Mouse (Mus musculus) brain, embryonic 14.5 days (tissue): ENCODE measurements at regions not wholly inside any gene's neighbourhood (a gene's known extent, or its start where the extent isn't known, plus 50 kb on each side); places are given as distances from the start of the nearest gene placed in this dataset.

ENCODE experiments used
- CTCF ChIP-seq: fragments of 200-500 bp; IDR thresholded peaks from 2 replicates; pipeline ENCODE4 v1.5.1; 2012; ENCODE audit warnings: inconsistent platforms, mild to moderate bottlenecking, moderate library complexity, borderline replicate concordance; ENCODE audit not compliant: insufficient read depth, insufficient read length; ENCODE audit errors: extremely low read depth
- POLR2A ChIP-seq: fragments of 200-500 bp; IDR thresholded peaks from 2 replicates; pipeline ENCODE4 v1.6.1; 2012; ENCODE audit warnings: mild to moderate bottlenecking, inconsistent platforms, borderline replicate concordance; ENCODE audit not compliant: poor library complexity, insufficient read depth, insufficient read length, severe bottlenecking; ENCODE audit errors: extremely low read depth

DNA sequence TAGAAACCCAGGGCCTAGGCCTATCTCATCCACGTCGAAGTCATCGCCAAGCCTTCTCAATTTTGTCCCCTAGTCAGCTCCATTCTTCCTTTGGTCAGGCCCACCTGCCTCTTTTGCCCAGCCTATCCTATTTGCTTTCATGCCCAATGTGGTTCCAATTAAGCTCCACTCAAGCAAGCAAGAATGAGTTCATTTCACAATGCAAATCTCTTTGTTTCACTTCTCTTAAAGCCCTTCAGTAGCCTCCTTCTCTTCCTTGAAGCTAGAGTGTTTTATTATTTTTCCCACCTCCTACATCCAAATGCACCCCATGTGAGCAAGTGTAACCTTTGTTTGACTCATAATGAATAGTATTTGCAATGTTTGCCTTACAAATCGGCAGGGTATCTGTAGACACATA is 50.6 kb upstream of the Lifr start:
- TF ChIP-seq POLR2A (no peak), CTCF (no peak)
